Mouse (Mus musculus): ENCODE data around the gene Rnf144b.

Gene Rnf144b

GRCm38 (mm10) chr13:47122537-47123430 lies at the start of gene Rnf144b:
Rnf144b (plus strand) TSS chr13:47122656.
- DNase-seq (ENCODE audit: low spot score) = no peak

GRCm38 (mm10) chr13:47076156-47076555 lies 46.3 kb upstream of the Rnf144b start:
- DNase-seq (ENCODE audit: low spot score) = no peak

- DNase-seq (ENCODE audit: low spot score) = no peak
These were observed 45.1 kb upstream of the Rnf144b start for GRCm38 (mm10) chr13:47077367-47077766.

GRCm38 (mm10) chr13:47078799-47079198 lies 43.7 kb upstream of the Rnf144b start:
- DNase-seq (ENCODE audit: low spot score) = no peak

GRCm38 (mm10) chr13:47080905-47081505 lies 41.5 kb upstream of the Rnf144b start:
- no peak for DNase-seq (ENCODE audit: low spot score)

- no peak for DNase-seq (ENCODE audit: low spot score)
These were observed 34.0 kb upstream of the Rnf144b start for GRCm38 (mm10) chr13:47088433-47088832.

- DNase-seq (ENCODE audit: low spot score) = no peak
These were observed 33.2 kb upstream of the Rnf144b start for GRCm38 (mm10) chr13:47089271-47089670.

- no peak for DNase-seq (ENCODE audit: low spot score)
These were observed 28.7 kb upstream of the Rnf144b start for GRCm38 (mm10) chr13:47093791-47094190.

GRCm38 (mm10) chr13:47096591-47096990 lies 25.9 kb upstream of the Rnf144b start:
- no peak for DNase-seq (ENCODE audit: low spot score)

- no peak for DNase-seq (ENCODE audit: low spot score)
These were observed 23.2 kb upstream of the Rnf144b start for GRCm38 (mm10) chr13:47099265-47099664.

- no peak for DNase-seq (ENCODE audit: low spot score)
These were observed 21.9 kb upstream of the Rnf144b start for GRCm38 (mm10) chr13:47100587-47100986.

GRCm38 (mm10) chr13:47104146-47104545 lies 18.3 kb upstream of the Rnf144b start:
- DNase-seq (ENCODE audit: low spot score) = no peak

GRCm38 (mm10) chr13:47104856-47105541 lies 17.5 kb upstream of the Rnf144b start:
- DNase-seq (ENCODE audit: low spot score) = no peak

GRCm38 (mm10) chr13:47105711-47106579 lies 16.5 kb upstream of the Rnf144b start, which contains the start of gene Dek:
Dek (minus strand) TSS chr13:47106201.
- DNase-seq (ENCODE audit: low spot score) = peak; percentile 40

- DNase-seq (ENCODE audit: low spot score) = no peak
These were observed 15.9 kb upstream of the Rnf144b start for GRCm38 (mm10) chr13:47106580-47106888.

GRCm38 (mm10) chr13:47109239-47109638 lies 13.2 kb upstream of the Rnf144b start:
- no peak for DNase-seq (ENCODE audit: low spot score)

- no peak for DNase-seq (ENCODE audit: low spot score)
These were observed 11.3 kb upstream of the Rnf144b start for GRCm38 (mm10) chr13:47111185-47111584.

- DNase-seq (ENCODE audit: low spot score) = no peak
These were observed 10.4 kb upstream of the Rnf144b start for GRCm38 (mm10) chr13:47112056-47112455.

GRCm38 (mm10) chr13:47112924-47113323 lies 9.5 kb upstream of the Rnf144b start:
- DNase-seq (ENCODE audit: low spot score) = no peak

- DNase-seq (ENCODE audit: low spot score) = no peak
These were observed 6.5 kb upstream of the Rnf144b start for GRCm38 (mm10) chr13:47116000-47116399.

- DNase-seq (ENCODE audit: low spot score) = no peak
These were observed 1.0 kb upstream of the Rnf144b start for GRCm38 (mm10) chr13:47121333-47121889.

GRCm38 (mm10) chr13:47124449-47124848 lies 2.0 kb downstream of the Rnf144b start:
- DNase-seq (ENCODE audit: low spot score) = no peak

All from layer of hippocampus, adult 9-10 months (tissue).